Mouse (Mus musculus) fibroblast of lung, adult 2 months (primary cell): Measurements from ENCODE around the gene Atp5k.

ENCODE experiments used
- DNase-seq: peaks from one replicate; pipeline ENCODE4 v3.0.0-alpha.2; 2011; ENCODE audit warnings: low read depth

Atp5k gene

DNA sequence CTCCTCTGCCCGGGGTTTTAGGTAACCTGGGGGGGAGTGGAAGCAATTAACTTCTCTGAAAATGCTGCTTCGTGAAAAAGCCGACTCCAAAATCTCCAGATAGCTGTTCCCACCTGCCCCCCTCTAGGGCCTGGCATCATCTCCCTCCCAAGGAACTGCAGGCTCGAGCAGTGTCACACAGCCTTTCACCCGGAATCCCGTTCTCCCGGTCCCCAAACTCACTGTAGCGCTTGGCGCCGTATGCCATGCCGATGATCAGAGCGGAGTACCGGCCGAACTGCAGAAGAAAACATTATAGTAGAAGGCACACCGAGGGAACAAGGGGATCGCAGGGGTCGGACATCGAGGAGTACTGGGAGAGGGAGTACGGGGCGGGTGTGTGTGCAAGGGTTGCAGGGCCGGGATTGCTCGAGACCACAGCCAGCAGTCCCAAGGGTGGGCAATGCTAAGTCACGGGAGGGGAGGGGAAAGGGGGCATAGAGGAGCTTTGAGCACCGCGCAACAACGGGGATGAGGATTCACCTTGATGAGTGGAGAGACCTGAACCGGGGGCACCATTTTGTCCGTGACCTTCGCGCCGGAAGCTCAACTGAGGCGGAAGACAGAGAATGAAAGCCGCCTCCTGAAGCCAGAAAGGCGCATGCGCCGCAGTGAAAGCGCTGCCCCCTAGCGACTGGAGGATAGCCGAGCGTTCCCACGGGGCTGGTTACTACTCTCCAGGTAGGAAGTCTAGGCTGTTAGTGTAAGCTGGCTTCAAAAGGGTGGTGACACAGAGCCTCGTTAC lies at the start of gene Atp5k:
Atp5k (minus strand) TSS at position 645 of the 784 bp plus-strand sequence.
- DNase-seq = peak; percentile 84

DNA sequence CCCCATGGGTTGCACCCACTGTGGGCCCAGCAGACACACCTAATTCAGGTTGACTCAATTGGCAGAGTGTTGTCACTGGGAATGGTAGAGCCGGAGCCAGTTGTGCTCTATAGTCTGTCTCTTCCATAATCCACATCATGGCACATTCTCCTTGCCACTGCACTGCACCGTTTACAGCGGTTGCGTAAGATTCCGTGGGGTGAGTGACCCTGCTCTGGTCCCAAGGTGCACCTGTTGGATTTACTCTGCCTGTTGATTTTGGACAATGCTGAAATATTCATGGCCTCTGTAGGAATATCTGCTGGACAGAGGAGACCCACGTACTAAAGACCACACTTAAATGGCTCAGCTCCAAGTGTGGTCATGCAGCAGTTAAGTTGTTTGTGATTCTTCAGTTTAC lies 48.8 kb upstream of the Atp5k start:
- DNase-seq = no peak

DNA sequence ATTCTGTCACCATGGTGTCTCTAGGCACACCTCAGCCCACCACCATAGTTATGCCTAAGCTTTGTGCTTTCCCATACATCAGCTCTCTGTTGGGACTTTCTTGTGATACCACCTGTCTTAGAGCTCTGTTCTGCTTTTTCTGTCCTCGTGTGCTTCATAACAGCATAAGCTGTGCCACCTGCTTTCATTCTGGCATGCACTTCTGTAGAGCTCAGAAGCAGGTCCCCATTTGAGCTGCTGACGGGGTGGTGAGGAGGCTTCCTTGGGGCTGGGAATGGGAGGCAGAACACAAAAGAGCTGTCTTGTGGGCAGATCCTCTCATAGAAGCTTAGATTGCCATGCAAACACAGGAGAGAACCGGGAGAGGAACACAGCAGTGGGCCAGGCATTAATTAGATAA lies 41.7 kb upstream of the Atp5k start:
- DNase-seq = no peak

DNA sequence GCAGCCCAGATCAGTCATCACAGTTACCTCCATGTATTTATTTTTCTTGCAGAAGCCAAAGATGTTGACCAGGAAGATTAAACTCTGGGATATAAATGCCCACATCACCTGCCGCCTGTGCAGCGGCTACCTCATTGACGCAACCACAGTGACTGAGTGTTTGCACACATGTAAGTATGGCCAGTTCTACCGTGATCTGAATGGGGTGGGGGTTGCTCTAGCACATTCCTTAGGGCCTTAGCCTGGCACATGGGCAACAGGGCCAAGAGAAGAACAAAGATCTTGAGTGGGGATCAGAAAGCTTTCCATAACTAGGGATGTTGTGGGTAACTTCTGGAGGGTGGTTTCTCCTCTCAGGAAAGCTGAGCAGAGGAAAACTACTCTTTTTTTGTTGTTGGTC lies 39.5 kb upstream of the Atp5k start:
- no peak for DNase-seq

DNA sequence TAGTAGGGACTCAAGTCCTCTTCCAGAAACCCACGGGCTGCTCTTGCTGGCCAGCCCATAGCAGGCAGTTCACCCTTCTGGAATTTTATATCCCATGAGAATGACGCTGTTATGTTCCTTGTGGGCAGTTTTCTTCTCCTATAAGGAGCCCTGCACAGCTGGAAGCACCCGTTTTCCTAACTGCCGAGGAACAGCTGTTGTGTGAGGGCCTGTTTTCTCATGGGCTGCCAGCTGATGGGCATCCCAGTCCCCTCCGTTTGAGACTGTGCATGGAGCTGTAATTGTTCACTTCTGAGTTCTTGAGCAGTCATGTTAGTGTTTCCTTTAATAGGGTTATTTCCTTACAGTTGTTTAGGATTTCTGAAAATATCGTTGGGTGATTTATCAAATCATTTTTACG lies 35.4 kb upstream of the Atp5k start:
- no peak for DNase-seq

DNA sequence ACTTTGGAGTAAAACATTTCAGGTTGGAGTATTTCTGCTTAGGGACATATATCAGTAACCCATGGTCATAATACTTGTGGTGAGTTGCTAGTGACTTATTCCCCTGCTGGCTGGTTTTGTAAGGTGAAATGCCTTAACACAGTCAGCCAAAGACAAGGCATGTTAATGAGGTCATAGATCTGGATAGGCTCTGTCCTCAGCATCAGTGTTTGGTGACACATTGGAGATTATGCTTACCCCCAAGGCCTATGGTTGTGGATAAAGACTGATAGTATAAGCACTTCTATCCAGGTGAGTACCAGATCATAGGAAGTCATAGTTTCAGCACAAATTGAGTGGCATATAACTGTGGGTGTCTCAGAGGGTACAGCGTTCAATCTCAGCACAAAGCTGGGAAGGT lies 32.4 kb upstream of the Atp5k start:
- no peak for DNase-seq

DNA sequence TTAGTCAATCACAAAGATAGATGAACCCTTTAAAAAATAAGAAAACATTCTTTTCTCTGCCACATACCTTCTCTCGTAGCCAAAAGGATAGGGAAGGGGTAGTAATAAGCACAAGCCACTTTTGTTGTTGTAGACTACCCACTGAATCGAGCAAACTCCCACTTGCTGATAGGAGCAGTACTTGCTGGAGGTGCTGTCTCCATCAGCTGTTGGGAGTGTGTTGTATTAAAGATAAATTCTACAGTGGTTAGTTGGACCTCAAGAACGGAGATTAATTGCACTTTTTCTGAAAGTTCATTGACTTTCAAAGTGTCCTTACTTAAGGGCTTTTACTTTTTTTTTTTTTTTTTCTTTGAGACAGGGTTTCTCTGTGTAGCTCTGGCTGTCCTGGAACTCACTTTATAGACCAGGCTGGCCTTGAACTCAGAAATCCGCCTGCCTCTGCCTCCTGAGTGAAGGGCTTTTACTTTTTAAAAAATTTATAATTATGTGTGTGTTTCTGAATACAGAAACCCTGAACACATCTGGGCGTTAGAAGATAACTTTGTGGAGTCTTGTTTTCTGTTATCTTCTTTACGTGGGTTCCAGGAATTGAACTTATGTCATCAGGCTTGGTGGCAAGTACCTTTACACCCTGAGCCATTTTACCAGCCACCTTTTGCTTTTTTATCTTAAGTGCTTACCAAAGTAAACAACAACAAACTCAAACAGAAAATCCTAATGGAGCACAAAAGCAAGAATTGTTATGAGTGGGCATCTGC lies 31.1 kb upstream of the Atp5k start:
- DNase-seq = no peak

DNA sequence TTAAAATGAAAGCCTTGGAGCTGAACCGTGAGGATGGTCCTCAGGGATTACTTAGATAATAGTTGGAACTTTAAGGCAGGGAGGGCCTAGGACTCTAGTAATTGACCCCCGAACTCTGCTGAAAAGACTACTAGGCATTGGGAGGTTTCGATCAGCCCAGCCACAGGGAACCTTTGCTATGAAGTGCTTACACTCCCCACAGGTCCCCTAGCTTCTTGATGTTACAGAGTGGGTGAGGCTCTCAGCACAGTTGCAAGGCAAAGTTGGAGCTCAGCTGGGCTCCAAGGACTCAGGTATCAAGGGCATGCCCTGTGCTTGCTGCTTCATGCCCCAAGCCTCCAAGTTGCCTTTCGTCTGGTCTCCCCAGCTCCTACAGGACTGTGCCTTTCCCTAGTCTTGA lies 28.2 kb upstream of the Atp5k start:
- DNase-seq = no peak

DNA sequence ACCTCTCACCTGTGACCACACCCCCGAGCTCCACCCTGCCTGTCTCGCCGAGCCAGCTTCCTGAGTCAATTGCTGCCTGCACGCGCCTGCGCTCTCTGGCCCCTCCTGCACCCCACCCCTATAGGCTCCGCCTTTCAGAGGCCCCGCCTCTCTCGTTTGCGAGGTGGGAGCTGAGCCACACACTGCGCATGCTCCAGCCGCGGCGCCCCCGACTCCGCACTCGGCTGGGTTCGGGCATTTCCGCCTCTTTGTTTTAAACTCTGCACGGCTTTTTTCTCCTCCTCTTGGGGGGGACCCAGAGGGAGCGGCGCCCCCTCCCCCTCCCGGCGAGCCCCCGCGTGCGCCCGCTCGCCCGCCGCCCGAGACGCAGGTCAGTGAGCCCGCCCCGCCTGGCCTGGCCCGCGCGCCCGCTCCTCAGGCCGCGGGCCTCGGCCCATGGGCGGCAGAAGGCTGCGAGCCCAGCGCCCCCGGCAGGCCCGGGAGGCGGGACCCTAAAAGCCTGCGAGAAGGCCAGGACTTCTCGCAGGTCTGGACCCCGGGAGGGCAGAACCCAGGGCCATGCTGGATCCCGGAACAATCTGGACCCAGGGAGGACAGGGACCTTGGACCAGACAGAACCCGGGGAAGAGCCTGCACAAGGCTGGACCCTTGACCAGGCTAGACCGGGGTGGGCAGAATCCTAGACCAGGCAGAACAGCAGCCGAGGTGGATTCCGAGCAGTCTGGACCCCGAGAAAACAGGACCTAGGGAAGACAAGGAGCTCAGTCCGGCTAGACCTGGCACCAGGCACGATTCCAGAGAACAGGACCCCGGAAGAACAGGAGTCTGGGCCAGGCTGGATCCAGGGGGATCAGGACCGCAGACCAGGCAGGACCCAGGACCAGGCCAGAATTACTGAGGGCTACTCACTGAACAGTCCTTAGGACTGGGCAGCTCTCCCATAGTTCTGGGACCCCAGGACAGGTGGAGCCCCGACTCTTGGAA lies 27.1 kb upstream of the Atp5k start, which contains the start of gene Pcgf3:
Pcgf3 (plus strand) TSS at position 151 of the 984 bp plus-strand sequence.
- peak; percentile 87 for DNase-seq

DNA sequence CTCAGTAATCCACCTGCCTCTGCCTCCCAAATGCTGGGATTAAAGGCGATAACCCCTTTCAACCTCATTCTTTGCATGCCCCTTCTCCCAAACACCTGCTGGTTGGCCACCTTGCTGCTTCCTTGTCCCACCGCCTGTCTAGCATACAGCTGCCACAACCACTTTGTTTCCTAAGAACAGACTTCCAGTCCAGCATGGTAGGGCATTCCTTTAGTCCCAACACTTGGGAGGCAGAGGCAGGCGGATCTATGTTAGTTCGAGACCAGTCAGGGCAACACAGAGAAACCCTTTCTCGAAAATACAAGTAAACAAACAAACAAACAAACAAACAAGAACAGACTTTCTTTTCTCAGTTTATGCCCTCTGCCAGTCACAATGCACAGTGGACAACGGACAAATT lies 26.2 kb upstream of the Atp5k start:
- DNase-seq = no peak

DNA sequence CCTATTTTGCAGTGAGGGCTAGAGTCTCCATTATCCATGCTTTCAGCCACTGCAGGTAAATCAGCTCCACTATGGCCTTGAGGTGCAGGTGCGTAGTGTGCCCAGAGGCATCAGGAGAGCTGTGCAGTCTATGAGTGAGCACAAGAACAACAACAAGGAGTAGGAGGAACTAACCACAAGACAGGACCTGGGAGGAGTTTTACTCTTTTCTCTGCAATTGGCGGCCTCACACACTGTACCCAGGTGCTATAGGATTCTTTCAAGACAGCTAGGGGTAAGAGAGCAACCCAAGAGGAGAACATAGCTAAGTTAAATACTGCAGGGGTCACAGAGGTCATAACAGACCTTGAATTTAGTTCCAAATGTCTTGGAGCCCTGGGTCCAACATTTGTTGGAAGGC lies 24.5 kb upstream of the Atp5k start:
- no peak for DNase-seq

DNA sequence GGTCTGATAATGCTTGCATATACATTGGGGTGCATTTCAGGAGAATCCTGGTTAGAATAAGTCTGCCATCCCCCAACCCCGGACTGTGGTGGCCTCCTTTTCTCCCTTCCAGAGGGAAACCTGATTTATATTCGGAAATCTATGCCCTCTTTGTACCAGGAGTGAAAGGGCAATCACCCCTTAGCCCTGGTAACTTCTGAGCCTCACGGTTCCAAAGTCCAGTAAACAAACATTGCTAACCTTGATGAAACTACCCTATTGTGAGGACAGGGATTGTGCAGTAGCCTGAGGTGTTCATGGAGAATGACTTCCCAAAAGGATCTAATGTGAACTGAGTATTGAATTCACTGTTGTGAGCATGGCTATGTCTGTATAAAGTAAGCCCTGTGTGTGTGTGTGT lies 19.8 kb upstream of the Atp5k start:
- DNase-seq = no peak

DNA sequence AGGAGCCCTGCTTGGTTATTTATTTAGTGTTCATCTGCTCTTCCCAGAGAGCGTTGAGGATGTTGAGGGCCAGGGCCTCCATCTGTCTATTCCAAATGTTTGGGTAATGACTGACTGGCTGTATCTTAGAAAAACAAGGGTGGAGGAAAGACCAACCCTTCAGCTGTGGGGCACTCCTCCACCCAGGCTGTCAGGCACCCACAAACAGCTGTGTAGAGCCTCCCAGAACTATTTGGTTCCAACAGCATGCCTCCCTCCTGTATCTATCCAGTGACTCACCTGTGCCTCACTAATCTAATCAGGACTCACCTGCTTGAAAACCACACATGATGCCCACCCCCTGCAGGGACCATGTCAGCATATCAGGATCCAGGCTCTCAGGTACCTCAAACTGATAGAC lies 18.2 kb upstream of the Atp5k start:
- DNase-seq = no peak

DNA sequence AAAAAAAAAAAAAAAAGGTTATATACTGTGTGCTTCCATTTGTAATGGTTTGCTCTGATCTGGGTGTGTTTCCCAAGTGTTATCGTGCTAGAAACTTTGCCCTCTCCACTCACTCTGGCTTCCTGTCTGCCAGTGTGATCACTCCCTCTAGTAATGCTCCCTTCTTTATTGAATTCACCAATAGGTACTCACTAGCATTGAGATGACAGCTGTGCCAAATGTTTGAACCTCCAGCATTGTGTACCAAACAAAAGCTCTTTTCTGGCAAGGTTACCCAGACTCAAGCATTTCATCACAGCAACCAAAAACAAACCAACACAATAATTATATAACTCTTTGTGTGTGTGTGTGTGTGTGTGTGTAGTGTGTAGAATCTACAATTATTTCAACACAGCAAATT lies 17.4 kb upstream of the Atp5k start:
- DNase-seq = no peak

DNA sequence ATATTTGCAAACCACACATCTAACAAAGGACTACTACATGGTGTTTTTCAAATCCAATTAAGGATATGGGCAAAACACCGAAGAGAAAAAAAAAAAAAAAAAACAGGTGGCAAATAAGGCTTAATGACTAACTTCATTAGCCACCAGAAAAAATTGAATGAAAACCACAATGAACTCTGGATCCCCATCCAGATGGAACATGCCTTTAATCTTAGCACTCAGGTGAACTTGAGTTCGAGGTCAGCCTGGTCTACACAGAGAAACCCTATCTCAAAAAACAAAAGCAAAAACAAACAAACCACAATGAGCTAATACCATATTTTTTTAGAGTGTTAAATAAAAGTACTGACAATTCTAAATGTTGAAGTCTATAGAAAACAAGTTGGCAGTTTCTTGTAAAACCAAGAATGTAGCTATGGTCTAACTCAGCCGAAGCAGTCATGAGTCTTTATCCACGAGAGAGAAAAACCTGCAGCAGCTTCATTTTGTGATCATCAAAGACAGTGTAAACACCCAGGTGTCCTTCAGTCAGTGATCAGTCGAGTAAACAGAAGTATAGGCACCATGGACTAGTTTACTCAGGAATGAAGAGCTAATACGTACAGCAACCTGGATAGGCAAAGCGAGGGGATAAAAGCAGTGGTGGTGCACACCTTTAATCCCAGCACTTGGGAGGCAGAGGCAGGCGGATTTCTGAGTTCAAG lies 16.7 kb upstream of the Atp5k start:
- DNase-seq = no peak

DNA sequence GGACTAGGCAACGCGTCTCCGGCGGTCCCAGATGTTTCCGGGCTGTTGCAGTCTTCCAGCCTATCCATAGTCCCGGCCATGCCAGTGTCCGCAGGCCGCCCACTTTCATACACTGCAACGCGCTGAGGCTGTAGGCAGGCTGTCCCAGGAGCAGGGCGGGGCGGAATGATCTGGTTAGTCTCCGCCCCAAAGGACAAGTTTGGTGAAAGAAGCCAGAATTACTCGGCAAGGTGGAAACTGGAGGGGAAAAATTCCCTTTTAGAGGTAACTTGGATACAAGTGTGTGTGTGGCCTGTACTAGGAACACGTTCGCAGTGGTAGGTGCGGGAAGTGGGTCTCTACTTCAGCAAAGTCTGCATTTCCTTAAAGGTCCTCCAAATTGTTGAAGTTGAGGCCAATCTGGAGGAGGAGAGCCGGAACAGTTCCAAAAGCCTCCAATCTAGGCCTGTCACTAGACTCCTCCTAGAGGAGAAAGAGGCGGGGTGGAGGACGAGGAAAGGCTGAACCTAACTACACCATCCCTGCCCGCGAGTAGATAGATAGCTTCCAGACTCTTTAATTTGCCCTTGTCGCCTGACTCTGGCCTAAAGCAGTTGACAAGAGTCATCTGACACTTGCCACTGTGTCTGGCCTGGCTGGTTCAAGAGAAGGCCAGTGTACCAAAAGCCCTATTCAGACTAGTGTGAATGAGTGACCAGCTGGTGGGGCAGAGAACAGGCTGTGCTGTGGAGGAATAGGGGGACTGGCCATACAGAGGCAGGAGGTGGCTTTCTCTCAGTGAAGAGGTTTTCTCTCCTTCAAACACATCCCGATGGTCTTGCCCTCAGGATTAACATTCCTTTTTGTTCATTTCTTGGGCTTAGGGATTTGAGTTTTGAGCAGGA lies 14.8 kb upstream of the Atp5k start, which contains the start of gene Mfsd7a:
Mfsd7a (minus strand) TSS at position 107 of the 884 bp plus-strand sequence.
- DNase-seq = peak; percentile 49

DNA sequence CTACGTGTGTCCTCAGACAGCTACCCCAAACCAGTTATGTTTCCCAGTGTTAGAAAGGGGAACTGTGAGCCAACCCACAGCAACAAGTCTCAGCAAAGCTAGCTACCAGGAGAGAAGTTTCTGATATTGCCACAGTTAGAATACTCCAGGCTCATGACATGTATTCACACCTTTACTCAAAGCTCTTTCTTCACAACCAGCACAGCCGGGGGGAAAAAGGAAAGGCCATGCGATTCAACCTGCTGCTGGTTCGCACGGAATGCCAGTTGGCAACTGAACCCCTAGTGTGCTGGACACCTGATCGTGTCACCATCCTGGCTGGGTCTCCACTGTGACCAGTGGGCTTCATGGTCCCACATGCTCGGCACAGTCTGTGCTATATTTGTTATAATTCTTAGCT lies 13.6 kb upstream of the Atp5k start:
- no peak for DNase-seq

DNA sequence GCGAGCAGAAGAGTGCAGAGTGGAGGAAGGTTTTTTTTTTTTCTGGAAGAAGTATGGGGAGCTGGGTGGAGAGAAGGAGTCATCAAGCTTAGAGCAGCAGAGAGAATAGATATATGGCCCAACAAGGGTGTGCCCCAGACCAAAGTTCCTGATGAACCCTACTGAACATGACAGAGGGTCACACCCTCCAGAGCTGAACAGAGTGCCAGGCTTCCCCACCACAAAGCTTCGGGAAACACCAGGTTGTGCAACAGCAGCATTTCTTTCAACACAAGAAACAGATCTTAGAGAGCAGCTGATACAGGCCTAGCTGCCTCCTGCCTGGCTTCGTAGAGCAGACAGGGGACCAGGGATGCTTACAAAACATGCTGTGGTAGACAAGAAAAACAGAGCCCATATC lies 12.7 kb upstream of the Atp5k start:
- no peak for DNase-seq

DNA sequence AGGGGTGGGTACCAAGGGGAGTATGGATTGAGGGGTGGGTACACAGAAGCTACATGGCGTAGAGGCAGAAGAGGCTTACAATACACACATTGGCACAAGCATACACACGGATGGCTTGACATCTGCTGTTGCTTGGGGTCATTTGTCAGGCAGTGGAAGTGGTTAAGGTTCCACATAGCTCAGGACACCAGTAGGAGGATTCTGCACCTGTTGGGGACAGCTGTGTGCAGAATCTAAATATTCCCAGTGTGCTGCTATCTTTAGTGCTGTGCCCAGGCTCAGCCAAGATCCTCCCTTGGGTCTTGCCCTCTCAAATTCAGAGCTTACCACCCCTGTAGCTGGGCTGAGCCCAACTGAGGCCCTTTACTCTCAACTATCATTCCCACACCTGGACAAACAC lies 1.9 kb upstream of the Atp5k start:
- no peak for DNase-seq

DNA sequence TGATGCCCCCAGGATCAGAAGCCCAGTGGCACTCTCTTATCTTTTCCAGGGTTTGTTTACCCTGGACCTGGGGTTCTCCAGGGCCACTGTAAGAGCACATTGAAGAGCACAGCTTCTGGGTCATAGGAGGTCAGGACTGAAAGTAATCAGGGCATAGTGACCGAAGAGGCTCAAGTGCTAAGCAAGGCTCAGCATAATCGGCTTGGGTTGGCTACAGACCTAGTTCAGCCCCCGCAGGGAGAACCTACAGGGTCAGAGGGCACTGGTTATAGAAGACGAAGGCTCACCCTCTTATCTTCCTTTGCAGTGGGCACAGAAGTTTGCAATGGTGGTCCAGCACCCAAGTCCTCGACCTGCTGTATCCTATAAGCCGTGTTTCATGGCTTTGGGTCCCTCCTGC lies 3.1 kb downstream of the Atp5k start:
- no peak for DNase-seq

DNA sequence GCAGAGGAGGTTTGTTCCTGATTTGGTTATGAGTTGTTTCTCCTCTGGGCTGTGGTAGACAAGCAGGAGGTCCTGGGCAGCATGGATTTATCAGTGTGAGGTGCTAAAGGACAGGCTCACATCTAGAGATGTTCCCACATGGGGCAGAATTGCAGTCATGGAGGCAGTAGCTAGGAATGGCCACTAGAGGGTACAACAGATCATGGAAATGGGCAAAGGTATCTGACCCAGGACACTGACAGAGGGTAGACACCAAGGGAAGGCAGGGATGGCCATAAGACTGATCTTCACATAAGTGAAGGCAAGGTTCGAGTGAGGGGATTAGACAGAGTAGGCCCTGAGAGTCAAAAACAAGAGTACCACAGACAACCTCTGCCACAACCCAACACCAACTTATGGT lies 7.1 kb downstream of the Atp5k start:
- no peak for DNase-seq
